Mouse (Mus musculus) layer of hippocampus, adult 9-11 months (tissue): ENCODE measurements around the gene Scrn3.

ENCODE experiments used
- DNase-seq: peaks from one replicate; pipeline ENCODE4 v3.0.0; 2022

Gene Scrn3

DNA sequence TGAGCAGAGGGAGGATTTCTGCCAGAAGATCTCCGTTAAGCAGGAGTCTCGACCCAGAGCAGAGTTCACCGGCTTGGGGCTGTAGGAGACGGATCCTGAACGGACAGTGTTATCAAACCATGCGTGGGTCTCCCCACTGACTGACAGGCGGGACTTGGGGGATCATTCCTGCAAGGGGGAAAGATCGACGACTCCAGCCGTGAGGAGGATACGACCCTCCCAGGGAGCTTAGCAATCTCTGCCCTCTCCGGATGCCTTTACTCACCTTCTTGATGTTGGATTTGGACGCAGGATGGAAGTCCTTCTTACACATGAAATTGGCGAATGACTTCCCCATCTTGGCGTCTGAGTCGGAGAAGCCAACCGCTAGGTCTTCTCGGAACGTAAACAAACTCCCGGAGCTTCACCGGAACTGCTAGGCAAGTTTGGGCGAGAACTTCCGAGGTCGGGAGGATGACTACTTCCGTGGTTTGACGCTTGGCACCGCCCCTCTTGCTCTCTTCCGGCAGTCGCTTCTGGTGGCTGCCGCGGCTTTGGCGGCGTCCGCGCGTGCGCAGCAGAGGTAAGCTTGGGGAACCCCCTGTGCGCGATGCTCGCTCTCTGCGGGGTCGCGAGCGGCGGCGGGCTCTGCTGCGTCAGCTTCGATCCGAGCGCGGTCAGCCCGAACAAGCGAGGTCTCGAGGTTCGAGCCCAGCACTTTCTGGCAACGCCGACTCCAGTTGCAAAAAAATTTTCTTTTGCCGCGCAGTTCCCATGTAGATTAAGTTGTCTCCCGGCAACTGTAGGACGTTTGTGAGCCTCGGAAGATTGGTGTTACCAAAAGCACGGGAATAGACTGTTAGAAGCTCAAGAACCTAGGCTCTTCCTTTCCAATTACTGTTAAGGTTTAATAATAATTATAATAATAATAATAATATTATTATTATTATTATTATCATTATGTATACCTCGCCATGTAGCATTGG lies at the start of gene Scrn3, which contains the start of gene Cir1:
Gene Scrn3 (plus strand): TSS at position 450 of the 965 bp plus-strand sequence.
Gene Cir1 (minus strand): TSS at position 550 of the 965 bp plus-strand sequence.
- DNase-seq = peak; percentile 96

DNA sequence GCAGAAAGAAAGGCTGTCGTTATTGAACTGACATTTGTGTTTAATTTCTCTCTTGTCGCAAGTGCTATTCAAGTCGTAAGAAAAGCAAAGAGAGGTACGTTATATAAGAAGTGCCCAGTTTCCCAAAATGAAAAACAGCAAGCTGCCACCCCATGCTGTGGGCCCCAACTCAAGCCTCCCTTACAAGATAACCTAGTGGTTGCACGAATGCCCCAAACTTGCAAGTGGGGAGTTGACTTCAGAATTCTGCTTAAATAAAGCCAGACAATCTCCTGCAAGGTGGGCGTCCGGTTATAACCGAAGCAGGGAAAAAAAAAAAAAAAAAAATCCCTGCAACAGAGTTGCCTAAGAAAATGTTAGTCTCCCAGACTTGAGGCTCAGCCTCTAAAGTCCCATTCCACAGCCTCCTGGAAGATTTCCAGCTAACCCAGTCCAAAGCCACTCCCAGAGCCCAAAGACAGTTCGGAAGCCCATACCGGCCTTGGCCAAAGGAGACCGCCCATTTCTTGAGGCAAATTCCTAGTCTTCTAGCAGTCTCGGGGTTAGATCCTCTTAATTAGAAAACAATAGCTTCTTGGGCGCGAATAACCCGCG lies 49.1 kb upstream of the Scrn3 start:
- no peak for DNase-seq

DNA sequence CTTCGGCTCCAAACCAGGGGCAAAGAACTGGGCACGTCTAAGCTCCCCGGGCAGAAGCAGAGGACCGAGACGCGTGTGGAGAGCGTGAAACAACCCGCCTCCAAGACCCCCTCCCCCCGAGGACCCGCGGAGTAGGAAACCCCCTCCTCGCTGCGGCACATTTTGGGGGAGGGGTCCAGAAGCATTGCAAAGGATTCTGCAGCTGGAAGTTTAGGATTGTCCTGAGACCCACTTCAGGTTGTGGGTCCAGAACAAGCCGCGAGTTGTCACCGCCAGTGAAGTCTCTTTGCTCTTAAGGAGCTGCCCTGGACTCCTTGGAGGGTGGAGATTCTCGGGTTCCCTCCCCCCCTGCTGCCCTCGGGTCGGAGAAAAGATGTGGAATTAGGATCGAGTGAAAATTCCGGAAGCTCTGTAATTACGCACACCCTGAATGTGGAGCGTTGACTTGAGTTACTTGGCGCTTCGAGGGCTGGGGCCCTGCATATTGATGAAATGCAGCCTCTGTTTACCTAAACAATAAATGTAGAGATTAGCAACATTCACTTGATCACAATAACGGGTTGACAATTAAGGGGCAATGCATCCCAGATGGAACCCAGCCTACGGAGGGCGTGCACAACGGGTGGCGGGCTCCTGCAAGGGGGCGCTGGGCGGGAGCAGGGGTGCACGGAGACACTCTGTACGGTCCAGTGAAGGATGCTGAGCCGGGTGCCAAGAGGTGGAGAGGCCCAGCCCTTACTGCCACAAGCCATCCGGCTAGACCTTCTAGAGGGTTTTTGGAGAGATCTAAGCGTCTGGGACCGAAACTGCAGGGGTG lies 48.4 kb upstream of the Scrn3 start:
- no peak for DNase-seq

- DNase-seq = no peak
These were observed 47.7 kb upstream of the Scrn3 start for GRCm38 (mm10) chr2:73264611-73265195.

- no peak for DNase-seq
These were observed 46.4 kb upstream of the Scrn3 start for GRCm38 (mm10) chr2:73266011-73266410.

DNA sequence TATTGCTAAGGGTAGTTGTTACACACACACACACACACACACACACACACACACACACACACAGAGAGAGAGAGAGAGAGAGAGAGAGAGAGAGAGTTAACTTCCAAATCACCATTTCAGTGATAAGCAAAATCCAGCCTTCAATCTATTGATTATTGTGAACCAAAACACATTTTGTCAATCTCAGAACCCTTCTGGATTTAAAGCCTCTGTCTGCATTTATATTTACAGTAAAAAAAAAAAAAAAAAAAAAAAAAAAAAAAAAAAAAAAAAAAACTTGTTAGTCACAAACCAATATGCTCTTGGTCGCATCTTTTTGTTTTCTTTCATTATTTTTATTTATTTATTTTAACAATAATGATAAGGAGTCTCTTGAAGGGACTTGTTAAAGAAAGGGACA lies 45.8 kb upstream of the Scrn3 start:
- DNase-seq = no peak

DNA sequence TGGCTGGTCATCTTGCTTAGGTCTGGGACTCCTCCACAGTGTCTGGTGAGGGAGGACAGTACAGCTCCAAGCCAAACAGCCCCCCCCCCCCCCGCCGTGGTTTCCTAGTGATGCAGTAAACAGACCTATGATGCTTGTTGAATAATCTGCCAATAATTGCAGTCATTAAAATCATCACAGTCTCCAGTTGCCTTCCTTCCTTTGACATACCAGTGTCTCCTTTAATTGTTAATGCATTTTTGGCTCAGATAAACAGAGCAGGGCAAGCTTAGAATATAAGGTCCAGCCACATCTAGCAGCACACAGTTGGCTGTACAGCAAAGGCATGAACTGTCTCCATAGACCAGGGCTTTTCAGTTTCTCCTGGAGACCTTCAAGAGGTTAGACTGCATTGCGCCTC lies 45.2 kb upstream of the Scrn3 start:
- DNase-seq = no peak

GRCm38 (mm10) chr2:73267818-73268217 lies 44.6 kb upstream of the Scrn3 start:
- DNase-seq = no peak

GRCm38 (mm10) chr2:73268281-73268680 lies 44.1 kb upstream of the Scrn3 start:
- no peak for DNase-seq

GRCm38 (mm10) chr2:73268836-73269395 lies 43.5 kb upstream of the Scrn3 start:
- DNase-seq = no peak

- DNase-seq = no peak
These were observed 42.7 kb upstream of the Scrn3 start for GRCm38 (mm10) chr2:73269666-73270065.

DNA sequence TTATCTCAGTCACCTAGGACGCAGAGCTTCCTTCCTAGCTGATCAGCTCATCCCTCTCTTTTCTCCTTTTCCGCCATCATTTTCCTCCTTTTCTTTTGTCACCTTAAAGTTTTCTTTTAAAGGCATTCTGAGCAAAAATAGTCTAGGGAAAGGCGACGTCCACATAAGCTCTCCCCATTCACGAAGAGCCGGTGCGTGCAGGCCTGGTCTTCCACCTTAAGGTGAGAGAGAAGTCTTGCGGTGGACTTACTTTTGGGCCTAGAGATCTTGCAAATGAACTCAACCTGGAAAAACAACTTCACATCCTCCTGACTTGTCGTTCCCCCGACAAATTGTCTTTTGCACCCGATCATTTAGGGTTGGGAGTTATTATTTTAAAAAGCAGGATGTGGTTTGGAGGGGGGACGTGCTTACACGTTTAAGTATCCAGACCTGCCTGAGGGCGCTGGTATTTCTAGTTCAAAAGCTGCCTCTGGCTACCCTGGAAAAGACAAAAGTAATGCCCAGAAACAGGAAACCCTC lies 42.3 kb upstream of the Scrn3 start:
- no peak for DNase-seq

DNA sequence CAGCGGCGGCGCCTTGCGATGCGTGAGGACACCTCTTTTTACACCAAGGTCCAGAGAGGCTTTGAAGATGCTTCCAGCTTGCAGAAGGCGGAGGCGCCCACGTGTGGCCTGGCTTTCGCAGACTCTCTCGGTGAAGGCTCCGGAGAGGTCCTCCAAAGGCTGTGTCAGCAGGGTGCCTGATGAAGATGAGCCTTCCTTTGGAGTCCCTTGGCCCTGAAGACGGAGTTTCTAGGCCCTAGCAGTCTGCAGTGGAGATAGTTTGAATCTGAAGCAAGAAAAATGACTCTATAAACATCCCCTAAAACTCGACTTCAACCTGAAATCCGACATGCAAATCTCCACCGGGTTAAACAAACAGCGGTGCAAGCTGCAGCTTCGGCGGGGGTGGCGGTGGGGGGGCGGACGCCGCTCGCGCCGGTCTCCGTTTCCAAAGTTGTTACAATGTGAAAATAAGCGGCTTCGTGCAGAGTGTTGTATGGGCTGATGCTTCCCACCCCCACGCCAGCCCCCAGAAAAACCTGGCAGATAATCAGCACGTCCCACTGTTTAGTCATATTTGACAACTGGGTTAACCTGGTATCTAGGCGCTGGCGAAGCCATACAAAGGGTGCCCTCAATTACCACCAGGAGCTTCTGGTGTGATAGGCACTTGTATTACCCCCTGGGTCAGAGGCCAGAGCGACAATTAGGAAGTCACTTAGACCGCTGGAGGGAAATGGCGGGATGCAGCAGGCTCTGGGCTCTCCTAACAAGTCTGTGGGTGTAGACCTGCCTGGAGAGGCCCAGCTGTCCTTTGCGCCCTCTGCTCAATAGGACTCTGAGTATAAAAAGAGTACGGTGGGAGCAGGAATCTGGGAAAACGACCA lies 41.6 kb upstream of the Scrn3 start:
- no peak for DNase-seq

GRCm38 (mm10) chr2:73271459-73272161 lies 40.8 kb upstream of the Scrn3 start, which contains the start of gene Sp9:
TSS of gene Sp9 (plus strand) at chr2:73271925.
- DNase-seq = no peak

DNA sequence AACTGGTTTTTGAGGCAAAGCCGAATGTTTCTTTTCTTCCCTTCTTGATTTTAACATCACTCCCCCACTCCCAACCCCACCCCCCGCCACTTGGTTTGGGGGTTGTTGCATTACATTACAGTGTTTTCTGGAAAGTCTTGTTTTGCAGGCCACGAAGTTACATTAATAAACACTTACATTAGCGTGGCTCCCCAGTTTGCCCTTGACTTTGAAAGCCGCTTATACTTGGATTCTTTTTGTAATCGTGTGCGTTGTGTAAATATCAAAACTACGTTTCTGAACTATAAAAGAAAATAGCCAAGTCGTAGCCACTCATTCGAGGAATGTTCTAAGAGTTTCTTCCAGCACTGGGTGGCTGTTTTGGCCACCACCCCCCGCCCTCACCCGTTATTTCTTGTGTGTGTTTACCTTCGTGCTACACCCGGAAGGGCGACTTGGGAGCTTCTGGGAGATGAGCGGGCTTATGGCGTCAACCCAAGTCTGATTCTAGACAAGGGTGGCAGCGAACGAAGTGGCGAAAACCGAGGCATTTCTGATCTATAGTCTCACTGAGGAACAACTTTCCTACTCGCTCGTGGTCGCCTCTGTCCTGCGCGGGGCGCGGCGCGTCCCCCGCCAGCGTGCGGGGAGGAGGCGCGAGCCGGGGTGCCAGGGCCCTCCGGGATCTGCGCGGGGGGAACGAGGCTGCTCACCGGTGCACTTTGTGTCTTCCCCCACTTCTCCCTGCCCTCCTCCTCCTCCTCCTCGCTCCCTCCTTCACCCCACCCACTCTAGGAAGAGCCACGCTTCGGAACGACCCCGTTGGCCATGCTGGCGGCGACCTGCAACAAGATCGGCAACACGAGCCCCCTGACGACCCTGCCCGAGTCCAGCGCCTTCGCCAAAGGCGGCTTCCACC lies 39.8 kb upstream of the Scrn3 start:
- DNase-seq = no peak

DNA sequence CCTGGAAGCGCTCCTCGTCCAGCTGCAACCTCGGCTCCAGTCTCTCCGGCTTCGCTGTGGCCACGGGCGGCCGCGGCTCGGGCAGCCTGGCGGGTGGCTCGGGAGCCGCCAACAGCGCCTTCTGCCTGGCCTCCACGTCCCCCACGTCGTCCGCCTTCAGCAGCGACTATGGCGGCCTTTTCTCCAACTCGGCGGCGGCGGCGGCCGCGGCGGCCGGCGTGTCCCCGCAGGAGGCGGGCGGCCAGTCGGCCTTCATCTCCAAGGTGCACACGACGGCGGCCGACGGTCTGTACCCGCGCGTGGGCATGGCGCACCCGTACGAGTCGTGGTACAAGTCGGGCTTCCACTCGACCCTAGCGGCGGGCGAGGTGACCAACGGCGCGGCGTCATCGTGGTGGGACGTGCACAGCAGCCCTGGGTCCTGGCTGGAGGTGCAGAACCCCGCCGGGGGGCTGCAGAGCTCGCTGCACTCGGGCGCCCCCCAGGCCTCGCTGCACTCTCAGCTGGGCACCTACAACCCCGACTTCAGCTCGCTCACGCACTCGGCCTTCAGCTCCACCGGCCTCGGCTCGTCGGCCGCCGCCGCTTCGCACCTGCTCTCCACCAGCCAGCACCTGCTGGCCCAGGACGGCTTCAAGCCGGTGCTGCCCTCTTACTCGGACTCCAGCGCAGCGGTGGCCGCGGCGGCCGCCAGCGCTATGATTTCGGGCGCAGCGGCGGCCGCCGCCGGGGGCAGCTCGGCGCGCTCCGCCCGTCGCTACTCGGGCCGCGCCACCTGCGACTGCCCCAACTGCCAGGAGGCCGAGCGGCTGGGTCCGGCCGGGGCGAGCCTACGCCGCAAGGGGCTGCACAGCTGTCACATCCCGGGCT lies 38.9 kb upstream of the Scrn3 start:
- no peak for DNase-seq

DNA sequence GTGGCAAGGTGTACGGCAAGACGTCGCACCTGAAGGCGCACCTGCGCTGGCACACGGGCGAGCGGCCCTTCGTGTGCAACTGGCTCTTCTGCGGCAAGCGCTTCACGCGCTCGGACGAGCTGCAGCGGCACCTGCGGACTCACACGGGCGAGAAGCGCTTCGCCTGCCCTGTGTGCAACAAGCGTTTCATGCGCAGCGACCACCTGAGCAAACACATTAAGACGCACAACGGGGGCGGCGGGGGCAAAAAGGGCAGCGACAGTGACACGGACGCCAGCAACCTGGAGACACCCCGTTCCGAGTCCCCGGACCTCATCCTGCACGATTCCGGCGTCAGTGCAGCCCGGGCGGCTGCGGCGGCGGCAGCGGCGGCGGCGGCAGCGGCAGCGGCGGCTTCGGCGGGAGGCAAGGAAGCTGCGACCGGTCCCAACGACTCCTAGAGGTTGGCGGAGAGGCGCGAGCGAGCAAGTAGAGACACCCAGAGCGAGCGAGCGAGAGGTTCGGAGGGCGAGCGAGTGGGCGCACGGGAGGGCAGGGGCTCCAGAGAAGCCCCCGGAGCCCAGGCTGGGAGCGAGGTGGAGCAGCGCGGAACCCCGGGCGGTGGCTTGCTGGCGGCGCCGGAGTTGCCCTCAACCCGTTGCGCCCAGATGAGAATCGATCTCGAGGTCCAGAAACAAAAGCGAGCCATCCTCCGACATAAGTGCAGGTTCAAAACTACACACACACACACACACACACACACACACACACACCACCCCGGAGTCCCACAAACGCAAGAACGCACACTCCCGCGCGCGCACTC lies 38.1 kb upstream of the Scrn3 start:
- no peak for DNase-seq
